Mouse (Mus musculus) lung, adult 2 months (tissue): ENCODE measurements around the gene Fmo6. TPM values are rescaled to one million over a fixed set of nuclear protein-coding genes. Genes with fewer than 3 reads are reported as not detected.

ENCODE experiments used
- DNase-seq: peaks from one replicate; pipeline ENCODE4 v3.0.0; 2022
- H3K4me1 ChIP-seq: fragments of 200-500 bp; 2 replicates; pipeline ENCODE4 v1.6.1; 2011; ENCODE audit warnings: low read length; ENCODE audit not compliant: control insufficient read depth, insufficient read depth
- H3K4me3 ChIP-seq: fragments of 200-500 bp; replicated peaks from 2 replicates; pipeline ENCODE3; 2011; ENCODE audit warnings: low read depth, mild to moderate bottlenecking, control low read depth, low read length; ENCODE audit errors: extremely low read depth
- CTCF ChIP-seq: fragments of 200-500 bp; IDR thresholded peaks from 2 replicates; pipeline ENCODE4 v1.5.1; 2011; ENCODE audit warnings: mild to moderate bottlenecking, low read length, control low read depth; ENCODE audit not compliant: insufficient read depth
- POLR2A ChIP-seq: fragments of 200-500 bp; IDR thresholded peaks from 2 replicates; pipeline ENCODE4 v1.6.1; 2011; ENCODE audit warnings: low read depth, mild to moderate bottlenecking, control low read depth, low read length, borderline replicate concordance; ENCODE audit errors: extremely low read depth
- WGBS: fragments of 180-500 bp; shearing (Covaris S2); methylation state at CpG from one replicate; pipeline ENCODE4 v1.1.7; 2018; 5-methylcytosine and 5-hydroxymethylcytosine counted together
- polyA plus RNA-seq: library from polyadenylated mRNA; depleted of rRNA; stranded (reverse); fragments of >200 nt; gene quantifications from 2 replicates; pipeline ENCODE4 v1.2.3, GENCODE M21; 2012

Gene Fmo6
- polyA plus RNA-seq, 1 experiment: 0.33 TPM

DNA sequence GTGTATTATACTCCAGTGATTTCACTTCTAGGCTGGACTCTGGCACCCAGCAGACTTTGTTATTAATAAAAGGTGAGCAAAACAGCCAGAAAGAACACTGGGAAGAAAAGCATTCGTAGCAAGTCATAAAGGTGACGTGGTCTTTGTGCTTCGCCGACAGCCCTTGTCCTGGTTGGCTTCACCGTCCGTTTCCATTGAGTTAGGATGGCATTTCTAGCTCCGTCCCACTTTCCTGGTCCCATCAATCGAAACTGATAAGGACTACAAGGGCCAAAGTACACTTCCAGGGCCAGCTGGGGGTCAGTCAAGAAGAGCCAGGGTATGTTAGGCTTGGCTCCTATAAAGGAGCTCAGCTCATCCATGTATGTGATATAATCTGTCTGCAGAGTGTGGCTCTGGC is 20.7 kb downstream of the Fmo6 start:
- Histone ChIP-seq H3K4me1 (no peaks in the 10 kb centered on the region), H3K4me3 (no peak overlapping the region)
- WGBS: 69% methylated on average over 8 of the region's 8 CpGs
- TF ChIP-seq POLR2A (no peak), CTCF (no peak)
- no peak for DNase-seq

DNA sequence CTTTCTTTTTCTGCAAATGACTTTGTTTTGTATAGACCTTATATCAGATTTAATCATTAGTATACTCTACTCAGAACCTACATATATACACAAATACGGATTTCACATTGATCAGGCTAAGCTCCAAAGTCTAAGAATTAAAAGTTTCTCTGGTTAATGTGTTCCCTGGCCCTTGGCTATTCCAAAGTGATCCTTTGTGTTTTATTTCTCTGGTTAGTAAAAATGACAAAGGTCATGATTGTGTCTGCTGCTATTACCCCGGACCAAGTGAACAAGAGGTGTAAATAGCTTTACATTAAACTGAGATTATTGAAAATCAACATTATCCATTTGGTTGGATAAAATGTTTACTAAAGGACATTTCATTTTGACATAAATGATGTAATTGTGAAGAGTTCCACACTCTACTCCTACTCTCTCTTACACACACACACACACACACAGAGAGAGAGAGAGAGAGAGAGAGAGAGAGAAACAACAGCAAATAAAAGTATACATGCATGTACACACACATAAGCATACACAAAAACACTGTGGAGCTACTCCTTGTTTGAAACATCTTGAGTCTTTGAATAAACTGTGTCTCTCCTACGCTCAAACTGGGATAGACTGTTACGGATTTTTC is 22.3 kb downstream of the Fmo6 start:
- no peak overlapping the region for H3K4me3 ChIP-seq
- H3K4me1 ChIP-seq: no peaks in the 10 kb centered on the region
- TF ChIP-seq POLR2A (no peak), CTCF (no peak)
- 78% methylated on average over 4 of the region's 4 CpGs for WGBS
- no peak for DNase-seq

DNA sequence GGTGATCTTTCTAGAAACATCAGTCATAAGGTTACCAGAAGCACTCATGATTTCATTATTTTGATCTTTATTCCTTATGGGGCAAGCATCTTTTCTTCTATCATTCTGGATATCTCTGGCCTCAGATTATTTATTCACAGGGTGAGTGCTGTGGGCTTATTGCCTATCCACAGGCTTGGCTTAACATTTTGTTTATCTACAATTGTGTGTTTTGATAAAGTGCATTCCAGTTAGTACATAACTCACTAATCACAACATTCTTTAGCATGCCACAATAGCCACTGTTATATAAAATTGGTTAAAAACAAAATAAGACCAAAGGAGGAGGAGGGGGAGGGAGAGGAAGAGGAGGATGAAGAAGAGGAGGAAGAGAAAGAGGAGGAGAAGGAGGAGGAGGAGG is 25.2 kb downstream of the Fmo6 start:
- Histone ChIP-seq H3K4me1 (no peaks in the 10 kb centered on the region), H3K4me3 (no peak overlapping the region)
- DNase-seq: no peak
- TF ChIP-seq CTCF: no peak
- no peak for TF ChIP-seq POLR2A

DNA sequence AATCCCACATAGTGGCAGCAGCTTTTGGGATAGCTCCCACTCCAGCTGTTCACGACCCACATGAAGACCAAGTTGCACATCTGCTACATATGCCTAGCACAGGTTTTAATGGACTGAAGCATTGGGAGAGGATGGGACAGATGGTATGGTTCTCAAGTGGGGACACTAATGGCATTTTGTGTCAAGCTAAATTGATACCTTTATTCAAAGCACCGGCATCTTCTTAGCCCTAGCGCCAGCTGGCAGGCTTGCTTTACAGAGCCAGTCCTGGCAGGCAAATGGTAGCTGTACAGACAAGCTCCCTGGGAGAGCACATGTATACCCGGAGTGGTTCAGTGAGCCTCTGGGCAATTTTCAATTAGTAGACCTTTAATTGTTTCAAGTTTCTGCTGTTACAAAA is 35.4 kb downstream of the Fmo6 start:
- TF ChIP-seq POLR2A: no peak
- TF ChIP-seq CTCF: no peak

DNA sequence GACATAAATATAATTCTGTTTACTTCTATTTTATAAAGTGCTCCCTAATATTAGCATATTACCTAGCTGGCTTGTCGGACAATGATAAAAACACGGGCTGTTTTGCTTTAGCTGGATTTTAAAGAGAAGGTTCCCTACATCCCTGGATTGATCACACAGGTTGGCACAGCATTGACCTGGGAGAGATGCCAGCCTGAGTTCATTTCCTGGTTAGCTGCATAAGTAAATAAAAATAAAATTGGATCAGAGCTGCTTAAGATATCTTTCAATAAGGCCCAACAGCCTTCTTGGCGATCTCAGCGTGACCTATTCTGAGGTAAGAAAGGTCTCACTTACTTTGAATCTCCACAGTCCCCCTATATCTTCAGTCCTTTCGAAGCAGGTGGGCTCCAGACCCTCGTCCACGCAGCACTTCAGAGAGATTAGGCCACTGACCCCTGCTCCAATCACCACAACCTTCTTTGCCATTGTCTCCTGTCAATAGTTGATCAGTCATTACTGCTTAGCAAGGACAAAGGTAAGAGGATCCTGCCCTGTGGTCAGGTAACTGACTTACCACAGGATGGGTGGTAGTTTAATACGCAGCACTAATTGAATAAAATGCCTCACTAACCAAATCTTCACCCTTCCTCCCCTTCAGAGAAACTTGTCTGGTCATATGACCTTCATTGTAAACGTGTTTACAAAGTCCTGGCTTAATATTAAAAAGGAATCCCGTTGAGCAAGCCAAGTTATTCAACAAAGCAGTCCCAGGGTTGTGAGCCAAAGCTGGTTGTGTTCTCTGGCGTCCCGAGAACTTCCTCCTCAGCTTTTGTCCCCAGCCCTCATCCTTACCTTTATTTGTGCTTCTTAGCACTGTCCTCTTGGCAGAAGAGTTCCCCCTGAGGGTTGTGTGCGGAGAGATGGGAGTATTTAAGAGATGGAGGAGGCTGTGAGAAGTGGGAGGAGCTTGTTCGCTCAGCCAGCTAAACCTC is 39.2 kb downstream of the Fmo6 start, which contains the start of gene Fmo2:
Gene Fmo2, minus strand, starts transcription at position 889 of the 974 bp plus-strand sequence.
- 28% methylated on average over 14 of the region's 14 CpGs for WGBS
- H3K4me1 ChIP-seq: peaks cover 13% of the 10 kb centered on the region
- peak within 1 kb of the TSS; percentile 75 for H3K4me3 ChIP-seq
- TF ChIP-seq POLR2A (peak; percentile 64; the same call in 1 of the 2 replicates), CTCF (no peak)
- peak; percentile 57 for DNase-seq

More for the DNA sequence above, 35.4 kb downstream of the Fmo6 start:
- no peak for DNase-seq
- Histone ChIP-seq H3K4me1 (0 out of 2 replicates have a peak, but pooled peaks cover 2% of the 10 kb centered on the region), H3K4me3 (no peak overlapping the region)
- 83% methylated on average over 4 of the region's 4 CpGs for WGBS

DNA sequence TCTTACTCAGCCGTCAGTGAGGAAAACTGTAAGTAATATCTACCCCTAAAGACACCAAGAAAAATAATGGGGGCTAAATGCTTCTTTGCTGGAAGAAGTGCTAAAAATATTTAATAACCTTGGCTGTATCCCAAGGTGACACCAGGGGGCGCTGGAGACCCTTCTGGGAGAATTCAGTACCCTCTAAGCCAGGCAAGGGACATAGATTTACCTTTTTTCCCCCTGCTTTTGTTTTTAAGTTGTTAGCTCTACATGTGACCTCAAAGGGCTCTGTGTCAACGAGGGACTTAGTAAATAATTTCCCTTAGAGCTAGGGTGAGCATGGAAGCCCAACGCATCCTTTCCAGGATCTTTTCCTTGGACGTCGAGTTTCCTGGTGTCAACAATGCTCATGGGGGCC is 41.4 kb downstream of the Fmo6 start:
- peak overlapping the region; percentile 39 for H3K4me3 ChIP-seq
- DNase-seq: peak; percentile 77
- H3K4me1 ChIP-seq: peaks cover 26% of the 10 kb centered on the region
- 20% methylated on average over 6 of the region's 6 CpGs for WGBS
- peak; percentile 64 for TF ChIP-seq CTCF
- no peak for TF ChIP-seq POLR2A

DNA sequence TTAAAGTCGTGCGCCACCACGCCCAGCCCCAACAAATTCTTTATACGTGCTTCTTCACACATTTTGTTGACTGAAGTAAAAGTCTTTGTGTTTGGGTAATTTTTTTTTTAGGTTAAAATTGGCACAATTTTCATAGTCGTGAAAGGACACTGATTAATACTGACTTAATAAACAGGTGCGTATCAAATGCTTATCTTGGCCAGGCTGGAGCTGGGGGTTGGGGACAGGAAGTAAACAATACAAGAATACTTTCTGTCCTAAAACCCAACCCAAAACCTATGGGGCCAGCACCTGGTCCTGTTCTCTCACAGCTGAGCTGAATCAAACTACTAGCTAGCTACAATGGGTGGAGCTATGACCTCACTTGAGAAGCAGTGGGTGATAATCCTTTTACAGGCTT is 44.3 kb downstream of the Fmo6 start:
- TF ChIP-seq CTCF (no peak), POLR2A (no peak)
- DNase-seq: no peak
- Histone ChIP-seq H3K4me1 (peaks cover 36% of the 10 kb centered on the region), H3K4me3 (no peak overlapping the region)
- 55% methylated on average over 6 of the region's 6 CpGs for WGBS

DNA sequence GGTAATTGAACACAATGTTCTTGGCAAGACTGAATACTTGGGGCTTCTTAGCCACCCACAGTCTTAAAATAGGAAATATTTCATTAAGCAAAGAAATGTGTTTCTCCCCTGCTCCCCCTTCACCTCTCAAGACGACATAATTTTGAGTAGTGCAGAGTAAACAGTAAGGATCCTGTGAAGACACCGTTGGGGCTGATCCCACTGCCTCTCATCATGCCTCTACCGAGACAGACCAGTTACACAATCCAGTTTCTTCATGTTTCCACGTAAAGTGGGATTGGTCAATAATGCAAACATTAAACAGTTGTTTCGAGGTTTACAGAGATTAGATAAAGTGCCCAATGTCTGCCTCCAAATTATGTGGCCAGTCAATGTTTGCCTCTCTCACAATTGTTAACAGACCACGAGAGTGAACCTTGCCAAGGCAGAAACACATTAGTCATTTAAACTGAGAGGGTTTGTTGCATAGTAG is 45.3 kb downstream of the Fmo6 start:
- 9% methylated on average over 6 of the region's 6 CpGs for WGBS
- TF ChIP-seq POLR2A (no peak), CTCF (no peak)
- DNase-seq: no peak
- Histone ChIP-seq H3K4me1 (peaks cover 39% of the 10 kb centered on the region), H3K4me3 (peak overlapping the region; percentile 38)

DNA sequence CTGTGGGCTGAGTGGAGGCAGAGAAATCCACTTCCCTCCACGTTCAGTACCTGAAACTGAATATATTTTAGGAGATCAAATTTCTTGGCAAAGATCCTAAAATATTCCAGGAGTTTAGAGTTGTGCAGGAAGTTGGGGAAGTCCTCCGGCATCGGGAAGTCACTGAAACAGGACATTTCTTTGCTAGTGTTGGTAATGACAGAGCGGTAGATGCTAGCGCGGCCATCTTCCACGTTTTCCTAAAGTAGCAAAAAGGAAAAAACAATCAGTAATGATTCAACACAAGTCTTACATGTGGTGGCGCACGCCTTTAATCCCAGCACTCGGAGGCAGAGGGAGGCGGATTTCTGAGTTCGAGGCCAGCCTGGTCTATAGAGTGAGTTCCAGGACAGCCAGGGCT is 48.7 kb downstream of the Fmo6 start:
- Histone ChIP-seq H3K4me1 (peaks cover 32% of the 10 kb centered on the region), H3K4me3 (no peak overlapping the region)
- WGBS: 56% methylated on average over 12 of the region's 12 CpGs
- no peak for TF ChIP-seq CTCF
- no peak for DNase-seq
